Mouse (Mus musculus) cerebellum, adult 2 months (tissue): ENCODE results near the gene Gnaz. TPM values are rescaled to one million over a fixed set of nuclear protein-coding genes. Genes with fewer than 3 reads are reported as not detected.
A peak's percentile ranks its signal among the peaks of the same experiment; 100 is the strongest.

ENCODE experiments used
- DNase-seq, 2 experiments: peaks; one replicate each; pipeline ENCODE4 v3.0.0; 2021
- H3K27ac ChIP-seq: fragments of 200-500 bp; 2 replicates; pipeline ENCODE4 v1.5.1; 2012; ENCODE audit warnings: low read length, control low read depth, inconsistent platforms; ENCODE audit not compliant: insufficient read depth
- H3K27me3 ChIP-seq: fragments of 200-500 bp; 2 replicates; pipeline ENCODE4 v1.6.1; 2012; ENCODE audit warnings: inconsistent platforms, mild to moderate bottlenecking, low read length, moderate library complexity; ENCODE audit not compliant: control insufficient read depth, insufficient read depth
- H3K4me1 ChIP-seq: fragments of 200-500 bp; 2 replicates; pipeline ENCODE4 v1.6.1; 2011; ENCODE audit warnings: low read length; ENCODE audit not compliant: control insufficient read depth, insufficient read depth
- H3K4me3 ChIP-seq: fragments of 200-500 bp; replicated peaks from 2 replicates; pipeline ENCODE3; 2011; ENCODE audit warnings: mild to moderate bottlenecking, low read depth, low read length, control low read depth; ENCODE audit not compliant: insufficient read depth
- CTCF ChIP-seq: fragments of 200-500 bp; IDR thresholded peaks from 2 replicates; pipeline ENCODE4 v1.5.1; 2011; ENCODE audit warnings: low read depth, mild to moderate bottlenecking, control low read depth, low read length, moderate library complexity, borderline replicate concordance; ENCODE audit not compliant: insufficient read depth
- POLR2A ChIP-seq: fragments of 200-500 bp; IDR thresholded peaks from 2 replicates; pipeline ENCODE4 v1.6.1; 2011; ENCODE audit warnings: low read length, control low read depth, borderline replicate concordance; ENCODE audit not compliant: insufficient read depth
- WGBS: fragments of 180-500 bp; shearing (Covaris S2); methylation state at CpG from one replicate; pipeline ENCODE4 v1.1.7; 2018; 5-methylcytosine and 5-hydroxymethylcytosine counted together
- polyA plus RNA-seq: library from polyadenylated mRNA; depleted of rRNA; stranded (reverse); fragments of >200 nt; gene quantifications from 2 replicates; pipeline ENCODE4 v1.2.3, GENCODE M21; 2012

The Gnaz gene
- polyA plus RNA-seq, 1 experiment = 44.1 TPM

- no peak overlapping the region for H3K27ac ChIP-seq
- H3K27me3 ChIP-seq = no peaks in the 10 kb centered on the region
- DNase-seq = no peak
- TF ChIP-seq CTCF (no peak), POLR2A (no peak)
- no peak overlapping the region for H3K4me3 ChIP-seq
- 48% methylated on average over 5 of the region's 5 CpGs for WGBS
- H3K4me1 ChIP-seq = peaks cover 28% of the 10 kb centered on the region
Observed at GRCm38 (mm10) chr10:74994863-74995262, 27.9 kb downstream of the Gnaz start.

- H3K27ac ChIP-seq = no peak overlapping the region
- peak; percentile 28 to 32 for DNase-seq
- 6% methylated on average over 17 of the region's 17 CpGs for WGBS
- H3K4me3 ChIP-seq = no peak overlapping the region
- H3K4me1 ChIP-seq = peaks cover 30% of the 10 kb centered on the region
- H3K27me3 ChIP-seq = no peaks in the 10 kb centered on the region
- TF ChIP-seq POLR2A (no peak), CTCF (no peak)
Observed at GRCm38 (mm10) chr10:74995377-74995776, 28.4 kb downstream of the Gnaz start.

GRCm38 (mm10) chr10:75001391-75001790 lies 34.4 kb downstream of the Gnaz start:
- 10% methylated on average over 8 of the region's 8 CpGs for whole genome bisulfite sequencing

GRCm38 (mm10) chr10:75004067-75004466 lies 37.1 kb downstream of the Gnaz start:
- no peak overlapping the region for H3K27ac ChIP-seq
- 94% methylated on average over 3 of the region's 3 CpGs for WGBS
- H3K27me3 ChIP-seq = no peaks in the 10 kb centered on the region
- TF ChIP-seq CTCF (no peak), POLR2A (no peak)
- H3K4me3 ChIP-seq = no peak overlapping the region
- peaks cover 29% of the 10 kb centered on the region for H3K4me1 ChIP-seq
- DNase-seq = no peak

More at GRCm38 (mm10) chr10:75001391-75001790, 34.4 kb downstream of the Gnaz start:
- Histone ChIP-seq H3K27ac (0 out of 2 replicates have a peak overlapping the region, but pooled peaks have one; percentile 1), H3K27me3 (no peaks in the 10 kb centered on the region), H3K4me3 (no peak overlapping the region), H3K4me1 (peaks cover 27% of the 10 kb centered on the region)
- TF ChIP-seq POLR2A (no peak), CTCF (no peak)
- peak; percentile 78 to 91 for DNase-seq

GRCm38 (mm10) chr10:75006889-75007662 lies 40.1 kb downstream of the Gnaz start:
- H3K27ac ChIP-seq = no peak overlapping the region
- WGBS = 58% methylated on average over 8 of the region's 8 CpGs

GRCm38 (mm10) chr10:75010704-75011103 lies 43.7 kb downstream of the Gnaz start:
- no peak for TF ChIP-seq CTCF
- TF ChIP-seq POLR2A = no peak
- DNase-seq = no peak
- 80% methylated on average over 15 of the region's 15 CpGs for WGBS
- Histone ChIP-seq H3K27ac (no peak overlapping the region), H3K4me3 (no peak overlapping the region), H3K4me1 (peaks cover 11% of the 10 kb centered on the region), H3K27me3 (no peaks in the 10 kb centered on the region)

More at GRCm38 (mm10) chr10:75006889-75007662, 40.1 kb downstream of the Gnaz start:
- Histone ChIP-seq H3K4me3 (no peak overlapping the region), H3K27me3 (no peaks in the 10 kb centered on the region), H3K4me1 (peaks cover 14% of the 10 kb centered on the region)
- no peak for TF ChIP-seq CTCF
- no peak for TF ChIP-seq POLR2A
- no peak for DNase-seq

GRCm38 (mm10) chr10:75015465-75015864 lies 48.5 kb downstream of the Gnaz start:
- no peak for DNase-seq
- Histone ChIP-seq H3K27me3 (no peaks in the 10 kb centered on the region), H3K4me1 (no peaks in the 10 kb centered on the region; the same call in none of the 2 replicates), H3K27ac (no peak overlapping the region), H3K4me3 (no peak overlapping the region)
- WGBS = 55% methylated on average over 14 of the region's 14 CpGs
- TF ChIP-seq CTCF = no peak
- no peak for TF ChIP-seq POLR2A

- TF ChIP-seq CTCF = no peak
- TF ChIP-seq POLR2A = no peak
- 25% methylated on average over 4 of the region's 4 CpGs for WGBS
- H3K27ac ChIP-seq = no peak overlapping the region
- no peaks in the 10 kb centered on the region for H3K27me3 ChIP-seq
- H3K4me1 ChIP-seq = no peaks in the 10 kb centered on the region; the same call in none of the 2 replicates
- H3K4me3 ChIP-seq = no peak overlapping the region
- no peak for DNase-seq
Observed at GRCm38 (mm10) chr10:75016481-75016880, 49.5 kb downstream of the Gnaz start.
